Mouse (Mus musculus): ENCODE measurements at regions not wholly inside any gene's neighbourhood (a gene's known extent, or its start where the extent isn't known, plus 50 kb on each side); places are given as distances from the start of the nearest gene placed in this dataset.

DNA sequence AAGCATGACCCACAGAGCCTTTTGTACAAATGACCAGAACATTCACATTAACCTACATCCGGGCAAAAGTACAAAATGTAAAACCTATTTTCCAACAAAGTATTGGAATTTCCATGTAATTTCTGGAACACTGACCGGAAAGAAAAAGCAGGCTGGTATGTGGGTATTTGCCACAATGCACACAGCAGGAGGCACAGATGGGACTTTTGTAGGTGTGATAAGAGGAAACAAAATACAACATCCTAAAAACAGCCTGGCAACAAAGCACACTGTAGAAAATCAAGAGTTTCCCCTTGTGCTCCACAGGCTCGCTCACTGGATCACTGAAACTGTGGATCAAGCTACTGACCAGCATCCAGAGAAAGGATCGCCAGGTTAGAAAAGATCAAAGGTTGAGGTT lies 94.4 kb downstream of the Sptssa start:
- no peaks in the 10 kb centered on the region for H3K36me3 ChIP-seq (ENCODE audit: insufficient read depth, low read length)
- no peak overlapping the region for H3K4me2 ChIP-seq (ENCODE audit: low read length)
- H3K9ac ChIP-seq (ENCODE audit: low read depth, low read length) = no peak overlapping the region
- H3K27ac ChIP-seq = no peak overlapping the region
- WGBS = 92% methylated on average over 4 of the region's 4 CpGs
- H3K4me1 ChIP-seq (replicated peaks; ENCODE audit: insufficient read depth, low read length) = no peaks in the 10 kb centered on the region
- no peaks in the 10 kb centered on the region for H3K9me3 ChIP-seq (replicated peaks; ENCODE audit: low read length)
- ATAC-seq (replicated peaks; ENCODE audit: low FRiP score, low read depth) (no peak), DNase-seq (ENCODE audit: low spot score) (no peak)
- no peaks in the 10 kb centered on the region for H3K27me3 ChIP-seq (ENCODE audit: insufficient read depth, low read length)
- TF ChIP-seq CTCF (IDR thresholded peaks at IDR 0.05; ENCODE audit: low read depth) = no peak
- no peak overlapping the region for H3K4me3 ChIP-seq (replicated peaks; ENCODE audit: low read depth, low read length)

DNA sequence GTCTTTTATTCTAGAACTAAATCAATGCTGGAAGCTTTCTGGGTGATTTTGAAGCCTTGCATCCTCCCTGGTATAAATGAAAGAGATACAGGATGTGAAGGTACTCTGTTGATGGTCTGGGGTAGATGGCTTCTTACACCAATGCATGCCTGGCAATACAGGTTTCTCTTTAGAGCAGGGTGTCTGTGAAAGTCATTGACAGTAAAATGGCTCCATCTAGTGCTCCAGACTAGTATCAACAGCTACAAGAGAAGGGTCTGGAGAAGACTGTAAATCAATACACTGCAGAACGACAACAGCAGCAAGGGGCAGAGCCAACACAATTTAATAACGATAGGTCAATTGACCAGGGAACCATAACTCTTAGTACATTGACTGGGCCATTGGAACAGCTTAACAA lies 98.3 kb downstream of the Sptssa start:
- H3K27ac ChIP-seq = no peak overlapping the region
- no peaks in the 10 kb centered on the region for H3K9me3 ChIP-seq (replicated peaks; ENCODE audit: low read length)
- ATAC-seq (replicated peaks; ENCODE audit: low FRiP score, low read depth) (no peak), DNase-seq (ENCODE audit: low spot score) (peak; percentile 84)
- H3K4me2 ChIP-seq (ENCODE audit: low read length) = no peak overlapping the region
- H3K36me3 ChIP-seq (ENCODE audit: insufficient read depth, low read length) = no peaks in the 10 kb centered on the region
- H3K4me3 ChIP-seq (replicated peaks; ENCODE audit: low read depth, low read length) = no peak overlapping the region
- H3K9ac ChIP-seq (ENCODE audit: low read depth, low read length) = no peak overlapping the region
- H3K4me1 ChIP-seq (replicated peaks; ENCODE audit: insufficient read depth, low read length) = no peaks in the 10 kb centered on the region
- WGBS = 19% methylated on average over 2 of the region's 2 CpGs
- peak; percentile 86 for TF ChIP-seq CTCF (IDR thresholded peaks at IDR 0.05; ENCODE audit: low read depth)
- H3K27me3 ChIP-seq (ENCODE audit: insufficient read depth, low read length) = no peaks in the 10 kb centered on the region

DNA sequence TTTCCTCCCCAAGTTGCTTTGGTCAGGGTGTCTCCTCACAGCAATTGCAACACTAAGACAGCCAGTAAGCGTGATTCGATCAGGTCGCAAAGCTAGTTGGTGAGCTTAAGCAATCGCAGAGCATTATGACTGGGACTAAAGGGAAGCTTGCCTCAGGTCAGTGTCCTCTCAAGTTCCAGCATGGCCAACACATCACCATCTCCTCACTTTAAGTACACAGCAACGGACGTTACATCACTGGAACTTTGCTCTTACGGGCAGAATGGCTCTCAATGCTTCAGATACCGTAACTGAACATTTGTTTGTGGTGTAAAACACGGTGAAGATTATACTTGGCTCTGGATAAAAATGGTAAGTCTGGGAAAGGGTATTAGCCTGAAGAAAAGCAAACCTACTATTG lies 106.7 kb downstream of the Sptssa start:
- H3K27ac ChIP-seq = no peak overlapping the region
- H3K4me3 ChIP-seq (replicated peaks; ENCODE audit: low read depth, low read length) = no peak overlapping the region
- DNase-seq (ENCODE audit: low spot score) (no peak), ATAC-seq (replicated peaks; ENCODE audit: low FRiP score, low read depth) (no peak)
- no peaks in the 10 kb centered on the region for H3K27me3 ChIP-seq (ENCODE audit: insufficient read depth, low read length)
- H3K36me3 ChIP-seq (ENCODE audit: insufficient read depth, low read length) = no peaks in the 10 kb centered on the region
- no peaks in the 10 kb centered on the region for H3K9me3 ChIP-seq (replicated peaks; ENCODE audit: low read length)
- no peak overlapping the region for H3K4me2 ChIP-seq (ENCODE audit: low read length)
- H3K4me1 ChIP-seq (replicated peaks; ENCODE audit: insufficient read depth, low read length) = no peaks in the 10 kb centered on the region
- WGBS = 87% methylated on average over 9 of the region's 9 CpGs
- TF ChIP-seq CTCF (IDR thresholded peaks at IDR 0.05; ENCODE audit: low read depth) = no peak
- no peak overlapping the region for H3K9ac ChIP-seq (ENCODE audit: low read depth, low read length)

DNA sequence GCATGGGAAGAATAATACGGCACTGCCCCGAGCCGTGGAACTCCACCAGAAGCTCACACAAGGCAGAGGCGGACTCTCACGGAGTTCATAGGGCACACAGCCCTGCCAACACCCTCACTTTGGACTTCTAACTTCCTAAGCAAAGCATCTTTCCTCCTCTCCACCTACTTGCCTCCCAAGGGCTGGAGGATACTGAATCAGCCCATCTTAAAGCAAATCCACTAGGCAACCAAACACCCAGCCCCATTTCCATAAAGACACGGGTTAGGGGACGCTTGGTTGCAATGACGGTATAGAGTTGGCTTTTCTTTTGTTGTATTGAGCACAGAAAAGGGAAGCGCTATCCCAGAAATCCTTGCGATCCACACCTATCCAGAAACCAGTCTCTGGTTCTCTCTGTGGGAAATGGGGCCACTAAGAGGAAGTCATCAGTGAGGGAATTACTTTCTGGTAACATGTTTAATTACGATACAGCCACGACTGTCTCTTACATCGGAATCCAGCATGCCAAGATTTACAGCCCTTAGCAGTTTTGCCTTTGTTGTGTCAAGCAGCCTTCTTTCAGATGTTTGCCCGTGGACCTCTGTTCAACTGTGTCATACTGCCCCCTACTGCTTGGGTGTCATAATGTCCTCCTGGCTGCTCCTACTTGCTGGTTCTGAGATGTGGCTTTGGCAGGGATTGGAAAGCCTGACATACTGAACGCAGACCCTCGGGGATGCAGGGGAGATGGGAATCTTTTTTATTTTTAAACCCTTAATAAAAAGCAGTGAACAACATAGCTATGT lies 110.4 kb downstream of the Sptssa start:
- DNase-seq (ENCODE audit: low spot score) (peak; percentile 91), ATAC-seq (replicated peaks; ENCODE audit: low FRiP score, low read depth) (no peak)
- Histone ChIP-seq H3K4me3 (replicated peaks; ENCODE audit: low read depth, low read length) (no peak overlapping the region), H3K4me1 (replicated peaks; ENCODE audit: insufficient read depth, low read length) (no peaks in the 10 kb centered on the region), H3K9ac (ENCODE audit: low read depth, low read length) (no peak overlapping the region), H3K27ac (no peak overlapping the region), H3K36me3 (ENCODE audit: insufficient read depth, low read length) (no peaks in the 10 kb centered on the region), H3K4me2 (ENCODE audit: low read length) (no peak overlapping the region; the same call in 1 of the 2 replicates), H3K9me3 (replicated peaks; ENCODE audit: low read length) (no peaks in the 10 kb centered on the region), H3K27me3 (ENCODE audit: insufficient read depth, low read length) (no peaks in the 10 kb centered on the region)
- peak; percentile 84 for TF ChIP-seq CTCF (IDR thresholded peaks at IDR 0.05; ENCODE audit: low read depth)
- WGBS = 32% methylated on average over 16 of the region's 16 CpGs

DNA sequence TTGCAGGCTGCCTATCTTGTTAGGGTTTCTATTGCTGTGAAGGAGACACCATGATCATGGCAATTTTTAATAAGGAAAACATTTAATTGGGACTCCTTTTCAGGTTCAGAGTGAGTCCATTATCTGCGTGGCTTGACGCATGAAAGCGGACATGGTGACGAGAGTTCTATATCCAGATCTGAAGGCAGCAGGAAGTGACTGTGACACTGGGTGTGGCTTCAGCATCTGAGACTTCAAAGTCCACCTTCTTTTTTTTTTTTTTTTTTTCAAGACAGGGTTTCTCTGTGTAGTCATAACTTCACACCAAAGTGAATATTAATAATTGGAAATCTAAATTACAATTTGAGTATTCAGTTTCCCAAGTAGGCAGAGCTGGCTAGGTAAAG lies 118.1 kb downstream of the Sptssa start:
- Histone ChIP-seq H3K27ac (no peak overlapping the region), H3K4me3 (replicated peaks; ENCODE audit: low read depth, low read length) (no peak overlapping the region), H3K9me3 (replicated peaks; ENCODE audit: low read length) (no peaks in the 10 kb centered on the region), H3K27me3 (ENCODE audit: insufficient read depth, low read length) (no peaks in the 10 kb centered on the region), H3K4me1 (replicated peaks; ENCODE audit: insufficient read depth, low read length) (no peaks in the 10 kb centered on the region), H3K4me2 (ENCODE audit: low read length) (no peak overlapping the region), H3K36me3 (ENCODE audit: insufficient read depth, low read length) (no peaks in the 10 kb centered on the region), H3K9ac (ENCODE audit: low read depth, low read length) (no peak overlapping the region)
- DNase-seq (ENCODE audit: low spot score) = no peak
- no peak for ATAC-seq (replicated peaks; ENCODE audit: low FRiP score, low read depth)
- WGBS = 86% methylated on average over 4 of the region's 4 CpGs
- TF ChIP-seq CTCF (IDR thresholded peaks at IDR 0.05; ENCODE audit: low read depth) = no peak

DNA sequence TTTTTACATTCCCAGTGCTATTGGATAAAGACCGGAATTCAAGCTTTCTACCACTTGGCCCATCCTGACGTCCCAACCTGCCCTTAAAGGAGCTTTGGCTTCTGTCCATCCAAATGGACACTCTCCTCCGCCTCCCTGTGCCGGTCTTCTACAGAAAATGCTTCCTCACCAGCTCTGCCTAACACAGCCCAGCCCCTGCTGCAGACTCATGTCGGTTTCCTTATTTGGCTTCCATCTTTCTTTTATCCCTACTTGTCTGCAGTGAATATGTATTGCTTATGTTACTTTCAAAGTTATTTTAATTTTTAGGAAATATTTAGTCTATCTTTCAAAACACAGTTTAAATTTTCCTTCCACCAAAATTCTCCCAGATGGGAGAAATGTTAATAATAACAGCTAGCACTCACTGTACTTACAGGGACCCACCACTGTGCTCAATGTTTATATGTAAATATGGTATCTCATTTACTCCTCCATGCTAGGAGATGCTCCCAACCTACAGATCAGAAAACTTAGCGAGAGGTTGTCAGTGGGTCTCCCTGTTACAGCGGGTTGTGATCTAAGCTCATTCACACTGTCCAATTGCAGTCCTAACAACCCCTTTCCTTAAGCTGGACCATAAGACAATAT lies 118.6 kb downstream of the Sptssa start:
- H3K27me3 ChIP-seq (ENCODE audit: insufficient read depth, low read length) = no peaks in the 10 kb centered on the region
- ATAC-seq (replicated peaks; ENCODE audit: low FRiP score, low read depth) (no peak), DNase-seq (ENCODE audit: low spot score) (no peak)
- H3K4me2 ChIP-seq (ENCODE audit: low read length) = no peak overlapping the region
- no peaks in the 10 kb centered on the region for H3K36me3 ChIP-seq (ENCODE audit: insufficient read depth, low read length)
- H3K4me1 ChIP-seq (replicated peaks; ENCODE audit: insufficient read depth, low read length) = no peaks in the 10 kb centered on the region
- H3K9me3 ChIP-seq (replicated peaks; ENCODE audit: low read length) = no peaks in the 10 kb centered on the region
- H3K9ac ChIP-seq (ENCODE audit: low read depth, low read length) = no peak overlapping the region
- no peak overlapping the region for H3K4me3 ChIP-seq (replicated peaks; ENCODE audit: low read depth, low read length)
- TF ChIP-seq CTCF (IDR thresholded peaks at IDR 0.05; ENCODE audit: low read depth) = no peak
- 87% methylated on average over 7 of the region's 7 CpGs for WGBS
- H3K27ac ChIP-seq = no peak overlapping the region
